Mouse (Mus musculus): Measurements from ENCODE around the gene Psmc2. TPM values are rescaled to one million over a fixed set of nuclear protein-coding genes. Genes with fewer than 3 reads are reported as not detected.

Psmc2 gene
- polyA plus RNA-seq, 1 experiment from 2014 or later, result 128 TPM

Other genes with a start within 250 kb of the Psmc2 start
- gene Lrrc17, start 241.7 kb upstream of the Psmc2 start, polyA plus RNA-seq (2015; fragmentation: Nextera tagmentation; extraction: Ambion mirVana), result 23.9 and 35.3 TPM in 2 replicates
- 0.10 and 0.18 TPM in 2 replicates for gene Fbxl13, start 139.6 kb upstream of the Psmc2 start, polyA plus RNA-seq (2015; fragmentation: Nextera tagmentation; extraction: Ambion mirVana)
- 17.3 and 21.6 TPM in 2 replicates for gene Armc10, start 139.5 kb upstream of the Psmc2 start, polyA plus RNA-seq (2015; fragmentation: Nextera tagmentation; extraction: Ambion mirVana)
- 5.6 and 5.7 TPM in 2 replicates for gene Napepld, start 83.9 kb upstream of the Psmc2 start, polyA plus RNA-seq (2015; fragmentation: Nextera tagmentation; extraction: Ambion mirVana)
- gene Pmpcb, start 48.1 kb upstream of the Psmc2 start, polyA plus RNA-seq (2015; fragmentation: Nextera tagmentation; extraction: Ambion mirVana), result 130 and 140 TPM in 2 replicates
- 43.1 and 44.5 TPM in 2 replicates for gene Dnajc2, start within 50 bp of the Psmc2 start, polyA plus RNA-seq (2015; fragmentation: Nextera tagmentation; extraction: Ambion mirVana)
- not detected in 2 replicates for gene Slc26a5, start 80.3 kb downstream of the Psmc2 start, polyA plus RNA-seq (2015; fragmentation: Nextera tagmentation; extraction: Ambion mirVana)

Data from heart, embryonic 15.5 days (tissue).